Comparison of ENCODE assay signal across 9 mouse cellular contexts in the genomic region with DNA sequence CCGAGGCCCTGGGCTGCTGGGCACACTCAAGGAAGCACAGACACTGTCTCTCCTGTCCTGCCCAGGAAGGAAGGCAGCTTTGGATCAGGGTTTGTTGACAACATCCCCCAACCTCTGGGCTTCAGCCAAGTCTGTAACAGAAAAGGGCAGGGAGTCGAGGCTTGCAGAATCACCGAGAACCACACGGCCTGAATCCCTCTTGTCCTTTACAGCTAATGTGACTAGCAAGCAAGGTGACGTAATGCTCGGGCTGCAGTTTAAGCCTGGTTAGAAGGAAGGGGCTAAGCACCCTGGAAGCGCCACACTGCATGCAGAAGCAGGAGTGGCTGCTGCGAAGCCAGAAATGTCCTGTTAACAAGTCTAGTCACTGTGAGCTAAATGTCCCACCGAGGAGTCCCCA. TPM values are rescaled to one million over a fixed set of nuclear protein-coding genes. Genes with fewer than 3 reads are reported as not detected.
DNase-seq lines count a peak whose midpoint lies in the region; ATAC-seq lines count a peak whose summit lies in the region.
"Had no signal": no experiment of that assay in that cellular context is flagged by ENCODE, and none has a peak within 500 bp of the region (broad histone marks: within the 10 kb centered on the region; RNA-seq: fewer than 3 reads in every experiment).

No protein-coding gene starts in this region.

- peak overlapping the region; percentile 53; the same call in 1 of the 2 replicates for H3K9ac ChIP-seq in hindbrain, embryonic 12.5 days
- H3K9ac ChIP-seq in liver, embryonic 12.5 days = no peak overlapping the region
- H3K9ac ChIP-seq in neural tube, embryonic 15.5 days (replicated peaks) = peak overlapping the region; percentile 23; the same call in 1 of the 2 replicates

- H3K36me3 ChIP-seq in megakaryocyte, embryonic 14.5 days (replicated peaks; ENCODE audit: low read length) = peaks cover 33% of the 10 kb centered on the region
- H3K36me3 ChIP-seq in hindbrain, embryonic 12.5 days = peaks cover 12% of the 10 kb centered on the region; the same call in 1 of the 2 replicates
- H3K36me3 ChIP-seq in liver, embryonic 12.5 days = 0 out of 2 replicates have a peak, but pooled peaks cover 2% of the 10 kb centered on the region
- H3K36me3 ChIP-seq in neural tube, embryonic 15.5 days = peaks cover 14% of the 10 kb centered on the region

- peak overlapping the region; percentile 78 for H3K4me3 ChIP-seq in megakaryocyte, embryonic 14.5 days (replicated peaks)
- H3K4me3 ChIP-seq in hindbrain, embryonic 12.5 days = no peak overlapping the region
- no peak overlapping the region for H3K4me3 ChIP-seq in liver, embryonic 12.5 days
- H3K4me3 ChIP-seq in neural tube, embryonic 15.5 days (replicated peaks) = no peak overlapping the region

- peak; percentile 83 to 84 for DNase-seq in cerebellum, postnatal 10 days
- DNase-seq in T-cell, adult 2 months (ENCODE audit: low spot score) = no peak
- no peak for DNase-seq in layer of hippocampus, adult 8-10 months (ENCODE audit: low spot score in 2 of 2)

- 67% methylated on average over 9 of the region's 9 CpGs for WGBS in hindbrain, embryonic 12.5 days
- 33% methylated on average over 9 of the region's 9 CpGs for WGBS in liver, embryonic 12.5 days (ENCODE audit: insufficient replicate concordance)
- 50% methylated on average over 9 of the region's 9 CpGs for WGBS in neural tube, embryonic 15.5 days

- ATAC-seq in megakaryocyte, adult 5-6 weeks (ENCODE audit: poor library complexity, severe bottlenecking) = no peak
- ATAC-seq in hindbrain, embryonic 12.5 days (ENCODE audit: low FRiP score) = no peak
- ATAC-seq in liver, embryonic 12.5 days = no peak
- 0 out of 2 replicates have a peak, but pooled peaks have one; percentile 33 for ATAC-seq in neural tube, embryonic 15.5 days (ENCODE audit: low FRiP score)

- peak overlapping the region; percentile 71 for H3K27ac ChIP-seq in hindbrain, embryonic 12.5 days
- H3K27ac ChIP-seq in liver, embryonic 12.5 days = peak overlapping the region; percentile 46
- peak overlapping the region; percentile 75 for H3K27ac ChIP-seq in neural tube, embryonic 15.5 days (replicated peaks)

- peaks cover 90% of the 10 kb centered on the region for H3K4me1 ChIP-seq in megakaryocyte, embryonic 14.5 days
- peaks cover 86% of the 10 kb centered on the region for H3K4me1 ChIP-seq in hindbrain, embryonic 12.5 days
- H3K4me1 ChIP-seq in liver, embryonic 12.5 days = peaks cover 72% of the 10 kb centered on the region
- H3K4me1 ChIP-seq in neural tube, embryonic 15.5 days = peaks cover 93% of the 10 kb centered on the region

- H3K4me2 ChIP-seq in hindbrain, embryonic 12.5 days (replicated peaks) = 0 out of 2 replicates have a peak overlapping the region, but pooled peaks have one; percentile 0
- H3K4me2 ChIP-seq in liver, embryonic 12.5 days = no peak overlapping the region
- H3K4me2 ChIP-seq in neural tube, embryonic 15.5 days = peak overlapping the region; percentile 17; the same call in 1 of the 2 replicates

- no peaks in the 10 kb centered on the region for H3K9me3 ChIP-seq in megakaryocyte, embryonic 14.5 days
- no peaks in the 10 kb centered on the region for H3K9me3 ChIP-seq in hindbrain, embryonic 12.5 days (replicated peaks)
- no peaks in the 10 kb centered on the region for H3K9me3 ChIP-seq in liver, embryonic 12.5 days (replicated peaks)
- no peaks in the 10 kb centered on the region for H3K9me3 ChIP-seq in neural tube, embryonic 15.5 days (replicated peaks)

- no peaks in the 10 kb centered on the region for H3K27me3 ChIP-seq in megakaryocyte, embryonic 14.5 days (replicated peaks)
- no peaks in the 10 kb centered on the region for H3K27me3 ChIP-seq in hindbrain, embryonic 12.5 days
- H3K27me3 ChIP-seq in liver, embryonic 12.5 days (replicated peaks) = peaks cover 2% of the 10 kb centered on the region; the same call in 1 of the 2 replicates
- no peaks in the 10 kb centered on the region for H3K27me3 ChIP-seq in neural tube, embryonic 15.5 days (replicated peaks)

RNA-seq across cellular contexts. Expression of a gene that starts 8.7 kb away (rescaled TPM):
- 3.8 and 5.8 TPM in 2 replicates for polyA plus RNA-seq in megakaryocyte, embryonic 14.5 days (2012; ENCODE audit: insufficient read depth, low replicate concordance)
- total RNA-seq in megakaryocyte, adult 5-6 weeks (2015) = 1.1 and 1.3 TPM in 2 replicates
- 1.6 and 1.7 TPM in 2 replicates for total RNA-seq in megakaryocyte, adult 5-6 weeks (2017)
- 7.7 and 8.6 TPM in 2 replicates for polyA plus RNA-seq in hindbrain, embryonic 12.5 days (2016; fragmentation: Nextera tagmentation; extraction: Ambion mirVana)
- polyA plus RNA-seq in liver, embryonic 12.5 days (2016; fragmentation: Nextera tagmentation; extraction: Ambion mirVana) = 3.4 TPM in 2 replicates
- 3.3 and 4.9 TPM in 2 replicates for polyA plus RNA-seq in neural tube, embryonic 15.5 days (2015; fragmentation: Nextera tagmentation; extraction: Ambion mirVana)
- total RNA-seq in layer of hippocampus, adult 8-10 months (2022) = 10 to 100 TPM; 30.9 to 38.3 (median 34.4) TPM

RNA-seq across cellular contexts. Expression of a gene that starts 16.5 kb away (rescaled TPM):
- not detected in 2 replicates for polyA plus RNA-seq in megakaryocyte, embryonic 14.5 days (2012; ENCODE audit: insufficient read depth, low replicate concordance)
- not detected in 2 replicates for total RNA-seq in megakaryocyte, adult 5-6 weeks (2015)
- not detected in 2 replicates for total RNA-seq in megakaryocyte, adult 5-6 weeks (2017)
- polyA plus RNA-seq in hindbrain, embryonic 12.5 days (2016; fragmentation: Nextera tagmentation; extraction: Ambion mirVana) = not detected in 2 replicates
- polyA plus RNA-seq in liver, embryonic 12.5 days (2016; fragmentation: Nextera tagmentation; extraction: Ambion mirVana) = 0.29 TPM in 1 of 2 replicates, not detected in the other
- 0.43 TPM in 1 of 2 replicates, not detected in the other for polyA plus RNA-seq in neural tube, embryonic 15.5 days (2015; fragmentation: Nextera tagmentation; extraction: Ambion mirVana)
- not detected for total RNA-seq in layer of hippocampus, adult 8-10 months (2022)
- polyA plus RNA-seq: limb, embryonic 11.5 days had no signal

Comparison
In these comparisons a context has a peak if more than half of its experiments do, and no peak if none do; other contexts are left out.
1. DNase-seq: peak in cerebellum, postnatal 10 days (2 of 2); none in T-cell, adult 2 months (single experiment) and layer of hippocampus, adult 8-10 months (0 of 2).
2. Peak in every context shown above with its lines, with median percentiles within 50 percentile points of each other: H3K27ac ChIP-seq.